Mouse (Mus musculus): ENCODE results near the gene Xylt1. TPM values are rescaled to one million over a fixed set of nuclear protein-coding genes. Genes with fewer than 3 reads are reported as not detected.

The Xylt1 gene
- total and polyA plus RNA-seq, 3 experiments, result 9.0 to 13.3 TPM; not detected in 1

- DNase-seq (ENCODE audit: low read depth, low spot score), result no peak
- no peak overlapping the region for H3K4me3 ChIP-seq (ENCODE audit: control insufficient read depth in 1 of 2, insufficient read depth in 1 of 2, low read depth in 2 of 2, low read length in 2 of 2)
- TF ChIP-seq KAT2A (conservative IDR thresholded peaks at IDR 0.05; ENCODE audit: low read depth, low read length) (no peak), USF2 (IDR thresholded peaks at IDR 0.05; ENCODE audit: borderline replicate concordance in 1 of 2, insufficient read depth in 1 of 2, low read depth in 1 of 2, low read length in 2 of 2) (no peak), MYC (IDR thresholded peaks at IDR 0.05; ENCODE audit: low read depth, low read length) (no peak), EP300 (IDR thresholded peaks at IDR 0.05; ENCODE audit: low read depth in 1 of 2, low read length in 2 of 2) (no peak), E2F4 (IDR thresholded peaks at IDR 0.05; ENCODE audit: borderline replicate concordance, low read depth, low read length) (no peak), NRF1 (IDR thresholded peaks at IDR 0.05; ENCODE audit: insufficient read depth, low read depth, low read length, poor library complexity, severe bottlenecking) (no peak), MYB (IDR thresholded peaks at IDR 0.05; ENCODE audit: low read depth, low read length) (no peak), ELF1 (IDR thresholded peaks at IDR 0.05; ENCODE audit: low read depth, low read length) (no peak), SMC3 (IDR thresholded peaks at IDR 0.05; ENCODE audit: low read depth, low read length) (no peak), POLR2AphosphoS5 (IDR thresholded peaks at IDR 0.05; ENCODE audit: borderline replicate concordance, low read depth, low read length) (no peak), JUND (IDR thresholded peaks at IDR 0.05; ENCODE audit: low read depth, low read length) (no peak), SIN3A (IDR thresholded peaks at IDR 0.05; ENCODE audit: low read length) (no peak), MAX (IDR thresholded peaks at IDR 0.05; ENCODE audit: low read length) (no peak), CHD2 (IDR thresholded peaks at IDR 0.05; ENCODE audit: low read length) (no peak), TCF12 (IDR thresholded peaks at IDR 0.05; ENCODE audit: low read depth, low read length) (no peak), HCFC1 (IDR thresholded peaks at IDR 0.05; ENCODE audit: low read depth, low read length) (no peak), ZC3H11A (IDR thresholded peaks at IDR 0.05; ENCODE audit: low read depth, low read length) (no peak), POLR2AphosphoS2 (IDR thresholded peaks at IDR 0.05; ENCODE audit: low read length) (no peak)
- H3K36me3 ChIP-seq (ENCODE audit: control insufficient read depth in 1 of 2, insufficient read depth in 2 of 2, low read length in 2 of 2), result no peaks in the 10 kb centered on the region
- H3K27me3 ChIP-seq (ENCODE audit: control insufficient read depth in 1 of 2, insufficient read depth in 2 of 2, low read length in 2 of 2), result no peaks in the 10 kb centered on the region
- no peaks in the 10 kb centered on the region for H3K9me3 ChIP-seq (replicated peaks; ENCODE audit: insufficient read depth, low read length)
- no peaks in the 10 kb centered on the region for H3K79me2 ChIP-seq (ENCODE audit: control insufficient read depth, insufficient read depth, low read length, poor library complexity)
- no peaks in the 10 kb centered on the region for H3K4me1 ChIP-seq (ENCODE audit: control insufficient read depth in 1 of 2, insufficient read depth in 2 of 2, low read length in 2 of 2)
- no peak overlapping the region for H3K27ac ChIP-seq (ENCODE audit: control insufficient read depth, low read depth, low read length)
- no peak overlapping the region for H3K9ac ChIP-seq (ENCODE audit: control insufficient read depth, low read depth, low read length, poor library complexity, severe bottlenecking)
Measured at GRCm38 (mm10) chr7:117716876-117717408, 336.2 kb downstream of the Xylt1 start.

- Histone ChIP-seq H3K27me3 (ENCODE audit: control insufficient read depth in 1 of 2, insufficient read depth in 2 of 2, low read length in 2 of 2) (no peaks in the 10 kb centered on the region), H3K4me1 (ENCODE audit: control insufficient read depth in 1 of 2, insufficient read depth in 2 of 2, low read length in 2 of 2) (no peaks in the 10 kb centered on the region), H3K9ac (ENCODE audit: control insufficient read depth, low read depth, low read length, poor library complexity, severe bottlenecking) (no peak overlapping the region), H3K27ac (ENCODE audit: control insufficient read depth, low read depth, low read length) (no peak overlapping the region), H3K4me3 (ENCODE audit: control insufficient read depth in 1 of 2, insufficient read depth in 1 of 2, low read depth in 2 of 2, low read length in 2 of 2) (no peak overlapping the region), H3K36me3 (ENCODE audit: control insufficient read depth in 1 of 2, insufficient read depth in 2 of 2, low read length in 2 of 2) (no peaks in the 10 kb centered on the region), H3K9me3 (replicated peaks; ENCODE audit: insufficient read depth, low read length) (no peaks in the 10 kb centered on the region), H3K79me2 (ENCODE audit: control insufficient read depth, insufficient read depth, low read length, poor library complexity) (no peaks in the 10 kb centered on the region)
- TF ChIP-seq GABPA (IDR thresholded peaks at IDR 0.05; ENCODE audit: low read depth, low read length) (no peak), SIN3A (IDR thresholded peaks at IDR 0.05; ENCODE audit: low read length) (no peak), UBTF (IDR thresholded peaks at IDR 0.05; ENCODE audit: borderline replicate concordance, insufficient read depth, low read depth, low read length) (no peak), TCF12 (IDR thresholded peaks at IDR 0.05; ENCODE audit: low read depth, low read length) (no peak)
- no peak for DNase-seq (ENCODE audit: low read depth, low spot score)
Measured at GRCm38 (mm10) chr7:117720426-117720825, 339.6 kb downstream of the Xylt1 start.

Data from MEL (cell line).